Mouse (Mus musculus): Measurements from ENCODE around the gene Smgc. TPM values are rescaled to one million over a fixed set of nuclear protein-coding genes. Genes with fewer than 3 reads are reported as not detected.

The Smgc gene
- polyA plus RNA-seq (2017; shearing (Covaris generic)): not detected

GRCm38 (mm10) chr15:91837965-91838364 lies at the start of gene Smgc:
Smgc (plus strand) TSS chr15:91838265.

Other genes with a start within 250 kb of the Smgc start
- gene Lrrk2, start 165.1 kb upstream of the Smgc start, polyA plus RNA-seq (2017; shearing (Covaris generic)): 0.62 TPM
- not detected for gene Cntn1, start 212.9 kb downstream of the Smgc start, polyA plus RNA-seq (2017; shearing (Covaris generic))